Mouse (Mus musculus) yolk sac, embryonic 10.5 days (tissue): ENCODE measurements around the gene Gnb1.

ENCODE experiments used
- DNase-seq: peaks from one replicate; pipeline ENCODE4 v3.0.0-alpha.2; 2017; ENCODE audit warnings: low spot score

The Gnb1 gene

GRCm38 (mm10) chr4:155578336-155579125, 87.4 kb downstream of the Gnb1 start:
- no peak for DNase-seq

- DNase-seq = no peak
These were observed 89.3 kb downstream of the Gnb1 start for GRCm38 (mm10) chr4:155580420-155580819.

GRCm38 (mm10) chr4:155582279-155582905, 91.2 kb downstream of the Gnb1 start:
- DNase-seq = no peak

GRCm38 (mm10) chr4:155589356-155589755, 98.2 kb downstream of the Gnb1 start:
- no peak for DNase-seq

- no peak for DNase-seq
These were observed 100.0 kb downstream of the Gnb1 start for GRCm38 (mm10) chr4:155591012-155591719.

GRCm38 (mm10) chr4:155593780-155594179, 102.6 kb downstream of the Gnb1 start:
- no peak for DNase-seq

- DNase-seq = no peak
These were observed 104.6 kb downstream of the Gnb1 start for GRCm38 (mm10) chr4:155595777-155596176.

- DNase-seq = no peak
These were observed 105.4 kb downstream of the Gnb1 start for GRCm38 (mm10) chr4:155596606-155597005.

- peak; percentile 40 for DNase-seq
These were observed 107.4 kb downstream of the Gnb1 start for GRCm38 (mm10) chr4:155598536-155598935.

- no peak for DNase-seq
These were observed 109.0 kb downstream of the Gnb1 start for GRCm38 (mm10) chr4:155599901-155600825.

- peak; percentile 96 for DNase-seq
These were observed 110.2 kb downstream of the Gnb1 start, which contains the start of gene Slc35e2 for GRCm38 (mm10) chr4:155601091-155601996. Gene Slc35e2, plus strand, starts transcription at chr4:155601416.

GRCm38 (mm10) chr4:155601997-155602456, 110.9 kb downstream of the Gnb1 start:
- no peak for DNase-seq

- no peak for DNase-seq
These were observed 111.6 kb downstream of the Gnb1 start for GRCm38 (mm10) chr4:155602753-155603152.

GRCm38 (mm10) chr4:155603801-155604200, 112.6 kb downstream of the Gnb1 start:
- DNase-seq = no peak

GRCm38 (mm10) chr4:155605132-155605531, 114.0 kb downstream of the Gnb1 start:
- no peak for DNase-seq

GRCm38 (mm10) chr4:155606825-155607224, 115.7 kb downstream of the Gnb1 start:
- no peak for DNase-seq
